Mouse (Mus musculus) liver, embryonic 14.5 days (tissue): ENCODE results near the gene Ing1. TPM values are rescaled to one million over a fixed set of nuclear protein-coding genes. Genes with fewer than 3 reads are reported as not detected.
"Not testable (repeated sequence)": the region's sequence is repeated elsewhere in the genome, so short reads cannot be mapped to it uniquely, and the experiment has no call there.

Source experiments
- ATAC-seq: fragments of 200-750 bp; cut with Nextera tagmentation; 2 replicates; pipeline ENCODE4 v1.8.0; 2017; ENCODE audit warnings: moderate number of reproducible peaks, mild to moderate bottlenecking, moderate library complexity; ENCODE audit not compliant: insufficient read depth
- DNase-seq, 3 experiments: peaks; one replicate each; pipeline ENCODE4 v3.0.0-alpha.2; 2012 to 2013; ENCODE audit warnings: low read depth in 3 of 3, low spot score in 3 of 3
- H3K27ac ChIP-seq: fragments of 300-500 bp; sonication (generic); 2 replicates; pipeline ENCODE4 v1.5.1; 2014; ENCODE audit warnings: moderate library complexity, mild to moderate bottlenecking, control low read depth, inconsistent platforms
- H3K27me3 ChIP-seq: fragments of 300-500 bp; sonication (generic); 2 replicates; pipeline ENCODE4 v1.6.1; 2014; ENCODE audit warnings: mild to moderate bottlenecking, low read length, moderate library complexity; ENCODE audit not compliant: control insufficient read depth, insufficient read depth
- H3K36me3 ChIP-seq: fragments of 300-500 bp; sonication (generic); replicated peaks from 2 replicates; pipeline ENCODE4 v1.6.1; 2014; ENCODE audit warnings: low read depth; ENCODE audit not compliant: control insufficient read depth, insufficient read depth
- H3K4me1 ChIP-seq, 2 experiments: fragments of 200-500 bp in 1 of 2; fragments of 300-500 bp in 1 of 2; sonication (generic) in 1 of 2; replicated peaks; 2 replicates each; pipeline ENCODE4 v1.6.1; 2012 to 2014; ENCODE audit warnings: antibody characterized with exemption in 1 of 2, inconsistent platforms in 1 of 2, low read length in 1 of 2; ENCODE audit not compliant: control insufficient read depth in 2 of 2, insufficient read depth in 2 of 2
- H3K4me2 ChIP-seq: fragments of 300-500 bp; sonication (generic); 2 replicates; pipeline ENCODE4 v1.6.1; 2014; ENCODE audit warnings: low read depth, mild to moderate bottlenecking, control low read depth, moderate library complexity
- H3K4me3 ChIP-seq, 2 experiments: fragments of 200-500 bp in 1 of 2; fragments of 300-500 bp in 1 of 2; sonication (generic) in 1 of 2; 2 replicates each; pipeline ENCODE4 v1.5.1; 2012 to 2014; ENCODE audit warnings: low read depth in 2 of 2, low read length in 2 of 2, mild to moderate bottlenecking in 2 of 2, control low read depth in 1 of 2, inconsistent platforms in 1 of 2, moderate library complexity in 1 of 2; ENCODE audit not compliant: insufficient read depth in 1 of 2
- H3K9ac ChIP-seq: fragments of 300-500 bp; sonication (generic); replicated peaks from 2 replicates; pipeline ENCODE4 v1.6.1; 2014; ENCODE audit warnings: mild to moderate bottlenecking, control low read depth, moderate library complexity
- H3K9me3 ChIP-seq: fragments of 300-500 bp; sonication (generic); 2 replicates; pipeline ENCODE4 v1.6.1; 2016; ENCODE audit warnings: low read length, mixed read lengths; ENCODE audit not compliant: control insufficient read depth
- CTCF ChIP-seq: IDR thresholded peaks from 2 replicates; pipeline ENCODE4 v1.5.1; 2016; ENCODE audit warnings: antibody characterized with exemption, low read depth, control low read depth
- EP300 ChIP-seq: IDR thresholded peaks from 2 replicates; pipeline ENCODE4 v1.6.1; 2016; ENCODE audit warnings: antibody characterized with exemption, low read depth
- WGBS: fragments of 180-500 bp; shearing (Covaris S2); extraction: QIAGEN DNeasy Blood & Tissue Kit; methylation state at CpG from one replicate; pipeline ENCODE4 v1.1.7; 2014; ENCODE audit not compliant: insufficient replicate concordance; 5-methylcytosine and 5-hydroxymethylcytosine counted together
- polyA plus RNA-seq, 2 experiments: library from polyadenylated mRNA; depleted of rRNA in 1 of 2; stranded (reverse) in 1 of 2; unstranded in 1 of 2; fragments of >200 nt; fragmentation: Nextera tagmentation in 1 of 2; extraction: Ambion mirVana in 1 of 2; gene quantifications; 2 replicates each; pipeline versions ENCODE4 v1.2.1 to v1.2.3; 2012 to 2014

The Ing1 gene
- polyA plus RNA-seq, 2 experiments, result 13.2 to 15.6 TPM

DNA sequence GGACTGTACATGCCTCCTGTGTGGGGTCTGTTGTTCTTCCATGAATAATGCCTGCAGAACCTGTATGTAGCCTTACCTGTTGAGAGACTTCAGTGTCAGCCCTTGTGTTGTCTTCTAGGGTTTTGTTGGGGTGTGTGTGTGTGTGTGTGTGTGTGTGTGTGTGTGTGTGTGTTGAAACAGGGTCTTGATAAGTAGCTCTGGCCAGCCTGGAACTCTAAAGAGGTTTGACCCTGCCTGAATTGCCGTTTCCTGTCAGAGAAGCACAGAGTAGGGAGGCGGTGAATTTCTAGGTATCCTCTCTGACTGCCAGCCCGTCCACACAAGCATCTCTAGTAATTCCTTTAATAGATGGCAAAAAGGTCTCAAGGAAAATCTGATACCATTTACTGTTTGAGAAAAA, 4.1 kb downstream of the Ing1 start:
- H3K27ac ChIP-seq, result no peak overlapping the region
- peak overlapping the region; percentile 75 for H3K9ac ChIP-seq
- H3K4me1 ChIP-seq, result peaks cover 13 to 16% of the 10 kb centered on the region in 2 experiments
- H3K4me2 ChIP-seq, result peak overlapping the region; percentile 79
- TF ChIP-seq EP300 (no peak), CTCF (no peak)
- H3K9me3 ChIP-seq, result no peaks in the 10 kb centered on the region
- no peak for DNase-seq
- 59% methylated on average over 3 of the region's 3 CpGs for WGBS
- no peaks in the 10 kb centered on the region for H3K27me3 ChIP-seq
- ATAC-seq, result no peak
- peak overlapping the region in 1 of 2 experiments; percentile 96; a peak in 2 of 4 replicates for H3K4me3 ChIP-seq
- peaks cover 19% of the 10 kb centered on the region for H3K36me3 ChIP-seq

DNA sequence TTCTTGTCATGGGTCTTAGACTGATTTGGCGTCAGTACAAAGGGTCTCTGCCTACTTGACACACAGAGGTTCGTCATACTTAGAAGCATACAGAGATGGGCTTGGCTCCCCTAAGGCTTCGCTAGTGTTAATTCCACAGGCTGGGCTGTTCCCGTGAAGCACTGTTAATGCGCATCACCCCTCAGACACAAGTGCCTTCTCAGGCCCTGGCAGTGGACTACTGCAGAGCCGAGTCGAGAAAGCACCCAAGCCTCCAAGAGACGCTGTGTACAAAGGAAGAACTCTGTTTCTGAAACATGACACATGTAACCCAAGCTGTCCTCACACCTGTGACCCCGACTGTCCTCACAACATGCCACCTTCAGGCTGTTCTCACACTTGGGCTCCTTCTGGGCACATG, 4.8 kb downstream of the Ing1 start:
- Histone ChIP-seq H3K9ac (no peak overlapping the region), H3K27me3 (no peaks in the 10 kb centered on the region), H3K4me2 (peak overlapping the region; percentile 11; the same call in 1 of the 2 replicates), H3K4me1 (peaks cover 9 to 13% of the 10 kb centered on the region in 2 experiments), H3K9me3 (no peaks in the 10 kb centered on the region), H3K27ac (no peak overlapping the region), H3K4me3 (no peak overlapping the region), H3K36me3 (peaks cover 19% of the 10 kb centered on the region)
- ATAC-seq (no peak), DNase-seq (no peak)
- WGBS, result 79% methylated on average over 9 of the region's 9 CpGs
- no peak for TF ChIP-seq CTCF
- TF ChIP-seq EP300, result no peak

DNA sequence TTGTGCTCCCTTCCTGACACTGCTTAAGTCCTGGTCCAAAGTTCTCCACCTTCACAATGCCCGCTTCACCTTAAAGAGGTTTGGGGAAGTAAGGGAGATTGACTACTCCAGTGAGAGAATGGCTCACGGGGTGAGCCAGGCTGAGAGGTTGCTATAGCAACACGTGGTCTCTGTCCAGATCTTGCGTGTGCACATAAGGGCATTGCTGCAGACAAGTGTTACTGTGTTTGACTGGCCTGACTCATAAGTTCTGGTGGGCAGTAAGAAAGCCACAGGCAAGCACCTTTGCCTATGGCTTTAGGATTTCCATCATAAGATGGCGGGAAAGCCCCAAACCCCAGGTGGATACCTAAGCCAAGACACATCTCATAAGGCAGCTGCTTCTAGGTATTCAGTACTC, 8.9 kb downstream of the Ing1 start:
- H3K4me1 ChIP-seq, result peaks cover 4 to 8% of the 10 kb centered on the region in 2 experiments
- H3K27me3 ChIP-seq, result no peaks in the 10 kb centered on the region
- ATAC-seq, result no peak
- H3K4me2 ChIP-seq, result no peak overlapping the region
- TF ChIP-seq CTCF (no peak), EP300 (no peak)
- DNase-seq, result no peak
- 67% methylated on average over 5 of the region's 5 CpGs for WGBS
- no peak overlapping the region for H3K9ac ChIP-seq
- no peaks in the 10 kb centered on the region for H3K9me3 ChIP-seq
- no peak overlapping the region for H3K4me3 ChIP-seq
- H3K27ac ChIP-seq, result no peak overlapping the region
- H3K36me3 ChIP-seq, result peaks cover 19% of the 10 kb centered on the region

DNA sequence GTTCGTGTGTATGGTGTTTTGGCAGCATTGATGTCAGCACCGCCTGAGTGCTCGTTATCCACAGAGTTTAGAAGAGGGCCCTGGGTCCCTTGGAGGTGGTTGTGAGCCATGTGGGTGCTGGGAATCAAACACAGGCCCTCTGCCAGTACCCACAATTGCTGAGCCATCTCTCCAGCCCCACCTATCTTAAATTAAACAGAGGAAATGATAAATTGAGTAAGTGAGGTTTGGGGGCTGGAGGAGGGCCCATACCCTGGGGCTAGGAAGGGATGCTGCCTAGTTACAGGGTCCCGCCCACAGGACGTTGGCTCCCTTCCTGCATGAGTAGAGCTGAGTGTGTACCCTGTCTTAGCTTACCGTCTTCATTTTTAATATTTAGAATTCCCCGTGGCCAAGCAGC, 9.3 kb downstream of the Ing1 start:
- WGBS, result 77% methylated on average over 7 of the region's 7 CpGs
- Histone ChIP-seq H3K4me1 (peaks cover 0 to 4% of the 10 kb centered on the region in 2 experiments; a peak in 2 of 4 replicates), H3K9ac (no peak overlapping the region), H3K27ac (no peak overlapping the region), H3K4me2 (no peak overlapping the region), H3K9me3 (no peaks in the 10 kb centered on the region), H3K36me3 (peaks cover 19% of the 10 kb centered on the region), H3K4me3 (no peak overlapping the region), H3K27me3 (no peaks in the 10 kb centered on the region)
- no peak for TF ChIP-seq EP300
- TF ChIP-seq CTCF, result no peak
- ATAC-seq (no peak), DNase-seq (no peak)

DNA sequence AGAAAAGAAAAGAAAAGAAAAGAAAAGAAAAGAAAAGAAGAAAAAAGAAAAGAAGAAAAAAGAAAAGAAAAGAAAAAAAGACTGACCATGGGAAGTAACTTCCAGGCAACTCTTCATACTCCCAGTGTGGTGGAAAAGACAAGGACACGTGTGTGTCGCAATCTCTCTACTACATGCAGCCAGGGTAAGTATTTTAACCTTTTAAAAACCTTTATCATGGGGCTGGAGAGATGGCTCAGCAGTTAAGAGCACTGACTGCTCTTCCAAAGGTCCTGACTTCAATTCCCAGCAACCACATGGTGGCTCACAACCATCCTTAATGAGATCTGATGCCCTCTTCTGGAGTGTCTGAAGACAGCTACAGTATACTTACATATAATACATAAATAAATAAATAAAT, 12.8 kb downstream of the Ing1 start:
- H3K4me3 ChIP-seq, H3K4me2 ChIP-seq, ATAC-seq, H3K27me3 ChIP-seq, H3K4me1 ChIP-seq, H3K9ac ChIP-seq, H3K9me3 ChIP-seq, H3K36me3 ChIP-seq, DNase-seq, H3K27ac ChIP-seq: not testable (repeated sequence)
- WGBS, result 75% methylated on average over 2 of the region's 2 CpGs
